In the genomic region with DNA sequence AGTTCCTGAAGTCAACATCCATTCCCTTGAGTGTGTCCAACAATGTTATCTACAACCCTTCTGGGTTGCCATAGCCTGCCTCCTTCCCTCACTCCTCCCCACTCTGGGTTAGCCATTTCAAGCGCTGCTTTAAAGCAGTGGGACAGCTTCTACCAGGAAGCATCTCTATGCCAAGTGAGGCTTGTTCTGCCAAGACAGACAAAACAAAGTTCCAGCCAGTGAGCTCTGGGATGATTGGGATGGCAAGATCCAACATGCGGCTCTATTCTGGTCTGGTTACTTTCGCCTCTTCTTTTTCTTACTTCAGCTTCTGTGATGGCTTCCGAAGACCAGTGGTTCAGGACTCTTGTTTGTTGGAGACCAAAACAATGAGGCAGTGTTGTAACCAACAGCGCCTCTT, we compare ENCODE assay signal across 20 mouse cellular contexts. TPM values are rescaled to one million over a fixed set of nuclear protein-coding genes. Genes with fewer than 3 reads are reported as not detected.
DNase-seq lines count a peak whose midpoint lies in the region; ATAC-seq and TF ChIP-seq lines count a peak whose summit lies in the region.
"Had no signal": no experiment of that assay in that cellular context is flagged by ENCODE, and none has a peak within 500 bp of the region (broad histone marks: within the 10 kb centered on the region; RNA-seq: fewer than 3 reads in every experiment).

No protein-coding gene starts in this region.

- ATAC-seq in embryonic facial prominence, embryonic 14.5 days (ENCODE audit: low read depth) = peak; percentile 42
- no peak for ATAC-seq in neural tube, embryonic 15.5 days (ENCODE audit: low FRiP score)
- ATAC-seq: forebrain, postnatal 0 days; inflammation-experienced regulatory T-cells, adult 6 months had no signal

- H3K36me3 ChIP-seq in embryonic facial prominence, embryonic 14.5 days (ENCODE audit: control insufficient read depth, insufficient read depth, low read length) = peaks cover 41% of the 10 kb centered on the region
- H3K36me3 ChIP-seq in embryonic facial prominence, embryonic 10.5 days (replicated peaks) = peaks cover 88% of the 10 kb centered on the region
- H3K36me3 ChIP-seq in neural tube, embryonic 15.5 days = no peaks in the 10 kb centered on the region
- H3K36me3 ChIP-seq: G1E; liver, embryonic 15.5 days had no signal

- H3K27ac ChIP-seq in embryonic facial prominence, embryonic 14.5 days (replicated peaks; ENCODE audit: low read depth, low read length) = peak overlapping the region; percentile 24
- no peak overlapping the region for H3K27ac ChIP-seq in embryonic facial prominence, embryonic 10.5 days (replicated peaks)
- H3K27ac ChIP-seq in layer of hippocampus, adult 2 months = peak overlapping the region; percentile 4; the same call in 1 of the 2 replicates
- no peak overlapping the region for H3K27ac ChIP-seq in neural tube, embryonic 15.5 days (replicated peaks)
- H3K27ac ChIP-seq: limb, embryonic 12.5 days; liver, embryonic 15.5 days; macrophage; midbrain, embryonic 10.5 days had no signal

- no peaks in the 10 kb centered on the region for H3K9me3 ChIP-seq in embryonic facial prominence, embryonic 14.5 days (ENCODE audit: control insufficient read depth, low read length)
- H3K9me3 ChIP-seq in embryonic facial prominence, embryonic 10.5 days = no peaks in the 10 kb centered on the region
- no peaks in the 10 kb centered on the region for H3K9me3 ChIP-seq in neural tube, embryonic 15.5 days (replicated peaks)
- H3K9me3 ChIP-seq: limb, embryonic 12.5 days; liver, embryonic 15.5 days; midbrain, embryonic 10.5 days had no signal

- no peaks in the 10 kb centered on the region for H3K27me3 ChIP-seq in embryonic facial prominence, embryonic 14.5 days (replicated peaks; ENCODE audit: control insufficient read depth, insufficient read depth, low read length)
- no peaks in the 10 kb centered on the region for H3K27me3 ChIP-seq in embryonic facial prominence, embryonic 10.5 days (replicated peaks; ENCODE audit: low read depth, poor library complexity, severe bottlenecking)
- no peaks in the 10 kb centered on the region for H3K27me3 ChIP-seq in neural tube, embryonic 15.5 days (replicated peaks)
- H3K27me3 ChIP-seq: limb, embryonic 12.5 days; liver, embryonic 15.5 days had no signal

- no peak overlapping the region for H3K9ac ChIP-seq in embryonic facial prominence, embryonic 14.5 days (ENCODE audit: low read depth, low read length)
- no peak overlapping the region for H3K9ac ChIP-seq in neural tube, embryonic 15.5 days (replicated peaks)
- H3K9ac ChIP-seq: forebrain, postnatal 0 days; limb, embryonic 12.5 days; liver, embryonic 15.5 days had no signal

- TF ChIP-seq CTCF in layer of hippocampus, adult 2 months (conservative IDR thresholded peaks at IDR 0.05) = no peak

- no peak overlapping the region for H3K4me3 ChIP-seq in embryonic facial prominence, embryonic 14.5 days (ENCODE audit: low read depth, low read length)
- H3K4me3 ChIP-seq in embryonic facial prominence, embryonic 10.5 days = no peak overlapping the region
- H3K4me3 ChIP-seq in layer of hippocampus, adult 2 months = no peak overlapping the region
- no peak overlapping the region for H3K4me3 ChIP-seq in neural tube, embryonic 15.5 days (replicated peaks)
- H3K4me3 ChIP-seq: limb, embryonic 12.5 days; liver, embryonic 15.5 days; midbrain, embryonic 10.5 days had no signal

- H3K4me2 ChIP-seq in embryonic facial prominence, embryonic 14.5 days (ENCODE audit: low read depth, low read length) = no peak overlapping the region
- H3K4me2 ChIP-seq in neural tube, embryonic 15.5 days = no peak overlapping the region
- H3K4me2 ChIP-seq: limb, embryonic 12.5 days; liver, embryonic 15.5 days had no signal

- 76% methylated on average over 5 of the region's 5 CpGs for WGBS in embryonic facial prominence, embryonic 14.5 days
- WGBS in embryonic facial prominence, embryonic 10.5 days = 92% methylated on average over 5 of the region's 5 CpGs
- 93% methylated on average over 5 of the region's 5 CpGs for WGBS in neural tube, embryonic 15.5 days

- peak; percentile 68 for DNase-seq in embryonic facial prominence, embryonic 14.5 days (ENCODE audit: low spot score)
- no peak for DNase-seq in embryonic facial prominence, embryonic 10.5 days (ENCODE audit: low spot score)
- DNase-seq in layer of hippocampus, adult 2 months (ENCODE audit: low spot score in 2 of 2) = no peak
- DNase-seq in layer of hippocampus, postnatal 14 days (ENCODE audit: low spot score in 2 of 2) = no peak
- peak; percentile 7 for DNase-seq in testis, postnatal 10 days (ENCODE audit: low spot score)
- no peak for DNase-seq in testis, postnatal 14 days (ENCODE audit: low spot score)
- no peak for DNase-seq in left cerebral cortex, adult 18-20 months (ENCODE audit: low spot score in 2 of 2)
- DNase-seq: forebrain, postnatal 0 days; kidney, adult 8-10 months; kidney, postnatal 36 days; layer of hippocampus, adult 9-11 months; right cerebral cortex, postnatal 4 days; thymus, postnatal 4 days had no signal

- peaks cover 29% of the 10 kb centered on the region for H3K4me1 ChIP-seq in embryonic facial prominence, embryonic 14.5 days (ENCODE audit: control insufficient read depth, insufficient read depth, low read length)
- H3K4me1 ChIP-seq in embryonic facial prominence, embryonic 10.5 days = peaks cover 36% of the 10 kb centered on the region
- H3K4me1 ChIP-seq in neural tube, embryonic 15.5 days = no peaks in the 10 kb centered on the region
- H3K4me1 ChIP-seq: liver, embryonic 15.5 days had no signal

RNA-seq across cellular contexts. Expression of a gene that starts 16.0 kb away (rescaled TPM):
- 23.6 and 29.1 TPM in 2 replicates for polyA plus RNA-seq in embryonic facial prominence, embryonic 14.5 days (2014; fragmentation: Nextera tagmentation; extraction: Ambion mirVana)
- polyA plus RNA-seq in embryonic facial prominence, embryonic 10.5 days (2016; fragmentation: Nextera tagmentation; extraction: Ambion mirVana) = 22.4 and 28.2 TPM in 2 replicates
- 1 to 10 TPM; 3.5 to 3.6 TPM for total RNA-seq in layer of hippocampus, adult 2 months (2021)
- total RNA-seq in layer of hippocampus, postnatal 14 days (2021) = 1 to 10 TPM; 3.1 to 3.5 TPM
- total RNA-seq in left cerebral cortex, adult 18-20 months (2021) = 1 to 10 TPM; 3.0 to 3.2 TPM
- 3.2 and 5.2 TPM in 2 replicates for polyA plus RNA-seq in neural tube, embryonic 15.5 days (2015; fragmentation: Nextera tagmentation; extraction: Ambion mirVana)
- polyA plus RNA-seq: G1E; inflammation-experienced regulatory T-cells, adult 6 months had no signal

Comparison
In these comparisons a context has a peak if more than half of its experiments do, and no peak if none do; other contexts are left out.
1. DNase-seq: peak in embryonic facial prominence, embryonic 14.5 days (single experiment) and testis, postnatal 10 days (single experiment); none in embryonic facial prominence, embryonic 10.5 days (single experiment), layer of hippocampus, adult 2 months (0 of 2), layer of hippocampus, postnatal 14 days (0 of 2), testis, postnatal 14 days (single experiment) and left cerebral cortex, adult 18-20 months (0 of 2).
2. H3K27ac ChIP-seq: peak in embryonic facial prominence, embryonic 14.5 days (single experiment) and layer of hippocampus, adult 2 months (single experiment); none in embryonic facial prominence, embryonic 10.5 days (single experiment) and neural tube, embryonic 15.5 days (single experiment).